Mouse (Mus musculus) cerebellum, adult 8-10 months (tissue): ENCODE data around the gene Wdr3.

Source experiments
- DNase-seq: peaks from one replicate; pipeline ENCODE4 v3.0.0; 2022

The Wdr3 gene

GRCm38 (mm10) chr3:100162315-100163105 lies at the start of gene Wdr3, which contains the start of gene Gdap2:
Gene Wdr3 (minus strand): TSS chr3:100162407.
Gene Gdap2 (plus strand): TSS chr3:100162381.
- peak; percentile 90 for DNase-seq

DNA sequence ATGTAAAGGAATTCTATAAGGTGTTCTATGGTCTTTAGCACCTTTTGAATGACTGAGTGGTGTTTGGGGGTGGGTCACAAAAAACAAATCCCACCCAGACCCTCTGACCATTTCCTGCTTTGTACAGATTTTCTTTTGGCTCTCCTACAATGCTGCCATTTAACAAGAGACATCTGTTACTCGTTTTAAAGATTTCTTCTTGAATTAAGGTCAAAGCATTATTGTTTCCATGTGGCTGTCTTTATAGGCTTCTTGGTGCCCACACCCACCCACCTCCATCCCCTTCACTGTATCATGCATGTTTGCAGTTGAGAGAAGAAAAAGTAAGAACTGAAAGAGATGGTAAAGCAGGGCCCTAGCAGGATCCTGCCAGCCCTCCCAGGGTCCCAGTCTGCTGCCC lies 44.8 kb upstream of the Wdr3 start:
- no peak for DNase-seq

DNA sequence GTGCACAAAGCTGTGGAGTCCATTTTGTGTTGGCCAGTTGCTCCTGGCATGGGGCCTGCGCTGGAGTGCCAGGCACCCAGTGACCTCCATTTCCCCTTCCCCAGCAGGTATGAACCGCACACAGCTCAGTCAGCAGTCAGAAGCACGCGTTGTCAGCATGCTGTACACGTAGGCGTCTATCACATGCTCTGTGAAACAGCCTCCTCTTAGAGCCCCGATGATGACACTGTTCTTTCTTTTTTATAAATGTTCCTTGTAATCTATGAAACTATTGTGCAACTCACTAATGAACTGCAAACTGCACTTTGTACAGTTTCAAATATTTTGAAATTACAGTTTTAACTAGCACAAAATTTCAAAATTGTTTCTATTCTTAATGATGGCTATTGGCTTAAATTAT lies 39.3 kb upstream of the Wdr3 start:
- no peak for DNase-seq

DNA sequence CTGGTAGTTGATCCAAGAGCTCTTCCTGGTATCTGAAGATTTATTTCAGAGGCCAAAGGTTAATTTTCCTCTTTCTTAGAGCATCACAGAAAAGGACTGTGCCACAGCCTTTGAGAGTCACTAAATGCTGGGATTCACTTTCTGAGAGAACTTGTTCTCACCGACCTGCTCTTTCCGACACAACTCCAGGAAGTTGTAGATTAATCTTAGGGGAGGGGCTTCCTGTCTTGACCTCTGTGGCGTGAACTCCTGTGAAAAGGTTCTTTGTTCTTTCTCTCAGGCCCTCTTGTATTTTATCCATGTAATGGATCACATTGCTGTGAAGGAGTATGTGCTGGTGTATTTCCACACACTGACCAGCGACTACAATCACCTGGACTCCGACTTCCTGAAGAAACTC lies 32.0 kb upstream of the Wdr3 start:
- no peak for DNase-seq

- no peak for DNase-seq
These were observed 27.7 kb upstream of the Wdr3 start for GRCm38 (mm10) chr3:100189861-100190260.

DNA sequence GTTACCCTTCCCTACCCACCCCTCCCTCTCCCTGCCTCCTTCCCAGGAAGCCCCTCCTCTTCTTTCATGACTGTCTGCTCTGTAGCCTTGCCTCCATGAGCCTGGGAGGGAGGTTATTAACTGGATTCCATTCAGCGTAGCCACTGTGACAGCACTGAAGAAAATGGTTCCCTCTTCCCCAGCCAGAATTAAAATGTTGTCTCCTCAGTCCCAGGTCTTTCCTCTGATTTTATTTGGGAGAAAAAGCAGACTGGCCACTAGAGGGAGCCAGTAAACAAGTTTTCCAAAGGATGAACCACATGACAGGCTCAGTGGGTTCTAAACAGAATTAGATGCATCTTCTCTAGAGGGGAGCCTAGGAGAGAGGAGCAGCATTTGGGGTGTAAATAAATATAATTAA lies 27.2 kb upstream of the Wdr3 start:
- peak; percentile 63 for DNase-seq

DNA sequence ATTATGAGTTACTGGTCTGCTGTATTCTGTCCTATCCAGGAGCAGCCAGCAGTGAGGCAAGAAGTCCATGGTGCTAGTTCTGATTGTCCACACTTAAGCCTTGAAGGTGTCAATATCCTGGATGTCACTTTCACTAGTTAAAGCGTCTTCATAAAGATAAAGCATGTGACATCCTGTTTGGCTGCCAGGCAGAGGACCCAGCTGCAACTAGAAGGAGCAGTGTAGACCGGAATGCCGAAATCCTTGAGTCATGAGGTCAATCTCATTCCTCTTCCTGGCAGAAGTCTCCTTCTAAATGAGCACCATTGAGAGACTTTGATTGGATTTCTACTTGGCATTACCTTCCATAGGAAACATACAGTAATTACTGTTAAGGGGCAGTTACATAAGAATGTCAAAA lies 18.3 kb upstream of the Wdr3 start:
- DNase-seq: no peak

DNA sequence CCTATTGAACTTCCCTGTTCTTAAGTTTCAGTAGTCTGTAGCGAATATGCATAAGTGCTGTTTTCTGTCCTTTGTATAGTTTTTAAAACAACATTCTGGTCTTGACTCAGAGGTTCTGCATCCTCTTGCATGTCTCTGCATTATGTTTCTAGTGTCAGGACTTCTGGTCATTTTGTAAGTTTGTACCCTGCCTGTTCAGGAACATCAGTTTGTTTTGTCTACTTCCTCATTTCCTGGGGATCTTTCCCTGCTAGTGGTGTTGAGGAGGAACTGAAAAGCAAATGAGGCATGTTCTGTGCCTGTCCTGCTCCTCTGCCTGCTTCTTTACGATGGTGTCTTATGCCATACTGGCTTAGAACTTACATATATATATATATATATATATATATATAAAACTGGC lies 13.8 kb upstream of the Wdr3 start:
- DNase-seq: no peak

DNA sequence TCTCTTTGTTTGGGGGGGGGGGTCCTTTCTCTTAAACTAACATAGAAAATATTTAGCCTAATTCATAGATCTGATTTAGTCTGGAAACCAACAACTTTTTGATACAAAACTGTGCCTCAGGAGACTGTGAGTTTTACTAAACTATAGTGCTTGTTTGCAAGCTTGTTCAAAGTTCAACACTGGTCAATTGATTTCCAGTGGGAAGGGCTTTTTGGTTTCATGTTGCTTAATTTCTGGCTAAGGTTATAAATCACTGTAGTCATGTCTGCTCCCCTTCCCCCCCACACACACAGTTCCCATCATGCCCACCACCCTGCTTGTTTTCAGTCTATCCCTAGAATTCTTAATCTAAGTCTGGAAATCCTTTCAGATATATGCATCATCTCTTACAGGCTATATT lies 2.8 kb upstream of the Wdr3 start:
- DNase-seq: no peak

GRCm38 (mm10) chr3:100163556-100163955 lies 1.3 kb upstream of the Wdr3 start:
- no peak for DNase-seq

DNA sequence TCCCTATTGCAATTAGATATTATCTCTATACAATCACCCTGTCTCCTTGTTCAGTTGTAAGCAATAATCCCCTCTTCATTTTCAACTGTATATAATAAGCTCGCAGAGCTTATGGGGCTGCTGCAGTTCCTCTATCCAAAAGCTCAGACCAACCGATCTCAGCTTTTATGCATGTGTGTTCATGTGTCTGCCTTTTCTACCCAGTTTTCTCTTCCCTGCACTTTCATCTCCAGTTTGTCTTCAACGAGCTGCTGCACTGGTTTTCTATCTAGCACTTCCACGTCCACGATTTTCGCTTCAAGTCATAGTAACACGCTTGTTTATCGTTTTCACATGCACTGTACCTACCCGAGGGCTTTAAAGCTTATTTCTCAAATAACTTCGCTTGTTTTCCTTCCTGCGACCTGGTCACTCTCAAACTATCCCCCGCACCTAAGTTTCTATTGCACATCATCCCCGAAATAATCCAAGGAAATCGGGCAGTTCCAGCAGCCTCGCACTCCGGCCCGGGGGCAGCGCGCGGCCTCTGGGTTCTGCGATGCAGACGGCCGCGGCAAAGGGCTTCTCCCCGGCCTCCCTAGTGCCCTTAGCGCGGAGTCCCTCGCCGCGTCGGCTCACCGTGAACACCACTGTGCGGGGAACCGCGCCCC lies 417 bp downstream of the Wdr3 start:
- no peak for DNase-seq

DNA sequence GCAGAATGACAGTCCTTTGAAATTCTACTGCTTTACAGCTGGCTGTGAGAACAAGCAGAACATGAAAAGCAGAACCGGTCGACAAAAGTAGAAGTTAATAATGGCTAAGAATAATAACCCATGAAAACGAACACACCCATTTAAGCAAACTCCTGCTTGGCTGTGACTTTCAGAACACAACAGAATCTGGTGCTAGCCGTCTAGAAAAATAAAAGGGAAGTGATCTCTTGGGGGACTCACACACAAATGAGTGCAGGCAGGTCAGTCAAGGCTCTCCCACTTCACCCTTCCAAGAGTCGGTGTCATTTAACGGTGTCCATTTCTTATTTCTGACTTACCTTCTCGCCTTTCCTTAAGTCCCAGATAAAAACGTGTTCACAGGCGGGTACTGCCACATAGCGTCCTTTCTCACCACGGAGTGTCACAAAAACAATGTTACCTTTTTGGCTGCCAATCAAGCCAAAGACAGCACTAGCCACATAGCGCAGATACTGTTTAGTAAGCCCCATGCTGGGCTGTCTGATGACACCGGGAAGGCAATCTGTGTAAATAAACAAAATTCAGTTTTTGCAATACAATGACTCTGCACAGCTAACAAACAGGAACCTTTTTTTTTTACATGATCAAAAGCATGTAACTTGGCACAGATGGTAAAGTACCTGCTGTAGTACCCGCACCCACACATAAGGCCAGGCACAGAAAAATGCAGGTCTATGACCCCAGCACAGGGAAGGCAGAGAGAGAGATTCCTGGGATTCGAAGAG lies 1.3 kb downstream of the Wdr3 start:
- no peak for DNase-seq

GRCm38 (mm10) chr3:100122445-100122844 lies 39.8 kb downstream of the Wdr3 start:
- no peak for DNase-seq

DNA sequence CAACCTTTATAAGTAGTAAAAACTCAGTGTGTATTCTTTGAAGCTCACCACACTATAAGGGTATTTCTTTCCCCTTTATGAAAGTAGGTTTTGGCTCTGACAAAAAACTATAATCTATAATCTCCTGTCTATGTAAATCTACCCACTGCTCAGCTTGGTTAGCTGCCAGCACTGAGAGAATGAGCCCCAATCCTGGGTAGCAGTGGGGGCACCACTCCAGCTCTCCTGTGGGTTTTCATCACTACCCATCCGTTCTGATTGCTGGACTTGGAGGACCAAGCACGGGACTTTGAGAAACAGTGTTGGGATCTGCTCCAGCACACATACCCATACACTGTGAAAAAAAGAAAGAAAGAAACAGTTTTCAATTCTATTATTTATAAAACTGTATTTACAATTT lies 40.2 kb downstream of the Wdr3 start:
- DNase-seq: peak; percentile 50

DNA sequence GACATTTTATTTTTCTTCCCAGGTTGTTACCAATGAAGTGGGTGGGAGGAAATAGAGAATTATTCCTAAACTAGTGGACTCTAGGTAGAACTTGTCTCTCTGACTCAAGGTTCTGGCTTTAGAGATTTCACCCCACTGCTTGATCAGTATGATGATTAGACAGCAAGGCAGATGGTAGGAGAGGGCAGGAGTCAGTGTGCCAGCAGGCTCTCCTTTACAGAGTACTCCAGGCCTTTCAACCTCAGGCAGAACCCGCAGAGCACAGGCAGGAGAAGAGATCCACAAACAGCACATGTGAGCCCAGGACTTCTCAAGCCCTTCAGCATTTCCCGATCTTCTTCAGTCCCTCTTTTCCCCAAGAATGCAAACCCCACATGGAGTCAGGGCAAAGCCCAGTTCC lies 43.5 kb downstream of the Wdr3 start:
- DNase-seq: peak; percentile 37

DNA sequence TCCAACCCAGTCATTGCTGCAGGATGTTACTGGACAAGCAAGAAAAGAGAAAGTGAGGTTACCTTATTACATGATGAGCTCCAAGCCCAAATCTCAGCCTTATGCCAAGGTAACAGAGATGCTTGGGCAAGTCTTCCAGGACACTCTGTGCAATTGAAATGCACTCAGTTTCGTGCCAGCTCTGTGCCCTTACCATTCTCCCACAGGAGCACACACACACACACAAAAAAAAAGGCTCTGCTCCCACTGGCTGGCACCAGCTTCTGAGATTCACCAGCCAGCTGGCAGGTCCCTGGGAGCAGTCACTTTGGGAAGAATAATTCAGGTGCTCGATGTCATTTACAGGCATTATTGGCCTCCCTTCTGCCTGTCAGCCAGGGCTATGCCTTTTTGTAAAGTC lies 55.5 kb downstream of the Wdr3 start:
- DNase-seq: peak; percentile 70

GRCm38 (mm10) chr3:100102386-100103092 lies 59.7 kb downstream of the Wdr3 start:
- DNase-seq: peak; percentile 86
